Mouse (Mus musculus) ES-Bruce4 (cell line): ENCODE data around the gene Rai1. TPM values are rescaled to one million over a fixed set of nuclear protein-coding genes. Genes with fewer than 3 reads are reported as not detected.

Experiments
- H3K27ac ChIP-seq: 2 replicates; pipeline ENCODE4 v1.5.1; 2012; ENCODE audit warnings: low read length, inconsistent platforms; ENCODE audit not compliant: insufficient read depth
- H3K27me3 ChIP-seq: 2 replicates; pipeline ENCODE4 v1.6.1; 2012; ENCODE audit warnings: mild to moderate bottlenecking, low read length, inconsistent platforms; ENCODE audit not compliant: control insufficient read depth, poor library complexity, insufficient read depth, severe bottlenecking
- H3K36me3 ChIP-seq: 2 replicates; pipeline ENCODE4 v1.6.1; 2012; ENCODE audit warnings: inconsistent platforms, mild to moderate bottlenecking, low read length, moderate library complexity; ENCODE audit not compliant: control insufficient read depth, poor library complexity, insufficient read depth, severe bottlenecking
- H3K4me1 ChIP-seq: one replicate; pipeline ENCODE4 v1.8.1; 2011; ENCODE audit warnings: low read length; ENCODE audit not compliant: control insufficient read depth, insufficient read depth
- H3K4me3 ChIP-seq: 2 replicates; pipeline ENCODE4 v1.5.1; 2011; ENCODE audit warnings: low read depth, mild to moderate bottlenecking, low read length
- H3K9ac ChIP-seq: 2 replicates; pipeline ENCODE4 v1.6.1; 2012; ENCODE audit warnings: low read depth, mild to moderate bottlenecking, inconsistent platforms; ENCODE audit not compliant: poor library complexity, severe bottlenecking
- H3K9me3 ChIP-seq: replicated peaks from 2 replicates; pipeline ENCODE4 v1.6.1; 2012; ENCODE audit warnings: mild to moderate bottlenecking, low read length, inconsistent platforms; ENCODE audit not compliant: control insufficient read depth, poor library complexity, insufficient read depth, severe bottlenecking
- CTCF ChIP-seq: IDR thresholded peaks from one replicate; pipeline ENCODE4 v1.8.1; 2011; ENCODE audit warnings: low read depth, low read length
- EP300 ChIP-seq: IDR thresholded peaks from 2 replicates; pipeline ENCODE4 v1.6.1; 2011; ENCODE audit warnings: low read depth, low read length; ENCODE audit not compliant: insufficient read depth
- POLR2A ChIP-seq: IDR thresholded peaks from one replicate; pipeline ENCODE4 v1.8.1; 2011; ENCODE audit warnings: low read length; ENCODE audit not compliant: insufficient read depth
- polyA plus RNA-seq: library from polyadenylated mRNA; stranded (reverse); fragments of >200 nt; gene quantifications from 2 replicates; pipeline ENCODE4 v1.2.4, GENCODE M21; 2011; ENCODE audit warnings: low read depth; ENCODE audit not compliant: missing spikeins, insufficient read depth, insufficient read length

Rai1 gene
- polyA plus RNA-seq, 1 experiment, result 21.9 TPM

DNA sequence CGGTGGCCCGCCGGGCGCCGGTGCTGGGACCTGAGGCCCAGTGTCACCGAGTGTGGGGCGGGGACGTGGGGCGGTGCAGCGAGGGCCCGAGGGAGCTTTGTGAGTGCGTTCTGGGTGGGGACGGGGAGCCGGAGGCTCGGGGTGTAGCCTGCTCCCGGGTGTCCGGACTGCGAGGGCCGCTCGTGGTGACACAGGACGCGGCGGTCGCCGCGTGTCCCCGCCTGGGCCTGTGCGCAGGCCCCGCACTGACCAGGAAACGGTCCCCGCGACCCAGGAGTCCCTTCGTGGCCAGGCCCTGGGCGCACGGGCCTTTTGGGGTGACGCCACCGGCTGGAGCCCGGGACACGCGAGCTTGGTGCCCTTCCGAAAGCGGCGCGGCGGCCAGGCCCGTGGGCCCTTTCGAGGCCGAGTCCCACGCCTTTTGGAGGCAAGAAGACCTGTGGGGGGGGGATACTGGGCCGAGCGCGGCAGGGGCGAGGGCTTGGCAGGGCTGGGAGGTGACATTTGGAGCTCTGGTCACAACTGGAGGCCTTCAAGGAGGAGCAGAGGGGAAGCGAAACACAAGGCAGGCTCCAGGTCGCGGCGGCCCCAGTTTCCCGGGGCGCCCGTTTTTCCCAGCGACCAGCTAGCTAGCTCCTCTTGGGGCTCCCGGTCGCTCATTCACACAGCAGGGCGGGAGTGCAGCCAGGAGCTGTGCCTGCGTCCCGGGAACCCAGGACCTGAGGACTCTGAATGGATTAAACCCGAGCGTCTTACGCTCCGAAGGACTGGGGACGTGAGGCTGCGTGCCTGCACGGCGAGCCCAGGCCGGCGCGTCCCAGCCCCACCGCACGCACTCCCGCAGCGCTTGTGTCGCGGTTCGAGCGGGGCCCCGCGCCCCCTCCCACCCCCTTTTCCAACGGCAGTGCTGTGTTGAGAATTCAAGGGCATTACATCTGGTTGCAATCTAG lies 1.1 kb downstream of the Rai1 start:
- no peaks in the 10 kb centered on the region for H3K36me3 ChIP-seq

DNA sequence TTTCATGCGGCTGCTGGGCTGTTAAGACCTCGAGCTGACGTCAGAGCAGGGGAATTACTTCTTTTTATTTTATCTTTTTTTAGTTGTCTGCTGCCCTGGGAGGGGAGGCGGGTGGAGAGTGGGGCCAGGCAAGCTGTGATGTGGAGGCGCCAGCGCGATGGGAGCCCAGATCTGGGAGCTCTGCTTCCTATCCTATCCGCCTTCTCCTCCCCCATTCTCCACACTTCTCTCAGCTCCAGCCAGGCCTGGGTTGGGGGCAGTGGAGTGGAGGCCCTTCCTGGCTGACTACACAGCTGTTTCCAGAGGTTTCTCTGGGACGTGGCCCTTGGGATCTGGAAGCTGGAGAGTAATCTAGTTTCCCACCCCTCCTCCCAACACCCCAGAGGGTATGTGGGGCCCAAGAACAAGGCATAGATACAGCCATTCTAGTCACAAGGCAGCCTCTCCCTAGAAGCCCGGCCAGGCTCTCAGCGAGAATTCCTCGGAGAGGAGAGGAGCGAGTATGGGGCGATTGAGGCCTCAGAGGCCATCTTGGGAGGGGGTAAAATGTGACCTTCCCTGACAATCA lies 1.8 kb downstream of the Rai1 start:
- no peak overlapping the region for H3K27ac ChIP-seq
- peak overlapping the region; percentile 64 for H3K4me3 ChIP-seq
- H3K4me1 ChIP-seq, result peaks cover 5% of the 10 kb centered on the region
- no peaks in the 10 kb centered on the region for H3K36me3 ChIP-seq
- H3K9ac ChIP-seq, result peak overlapping the region; percentile 99
- peaks cover 10% of the 10 kb centered on the region for H3K27me3 ChIP-seq
- no peaks in the 10 kb centered on the region for H3K9me3 ChIP-seq
- TF ChIP-seq CTCF, result no peak
- TF ChIP-seq POLR2A, result no peak
- TF ChIP-seq EP300, result no peak

More for the DNA sequence above, 1.1 kb downstream of the Rai1 start:
- Histone ChIP-seq H3K4me1 (peaks cover 6% of the 10 kb centered on the region), H3K27me3 (peaks cover 10% of the 10 kb centered on the region), H3K9ac (peak overlapping the region; percentile 99), H3K27ac (no peak overlapping the region), H3K9me3 (no peaks in the 10 kb centered on the region), H3K4me3 (peak overlapping the region; percentile 64)
- TF ChIP-seq EP300 (no peak), POLR2A (no peak), CTCF (no peak)

DNA sequence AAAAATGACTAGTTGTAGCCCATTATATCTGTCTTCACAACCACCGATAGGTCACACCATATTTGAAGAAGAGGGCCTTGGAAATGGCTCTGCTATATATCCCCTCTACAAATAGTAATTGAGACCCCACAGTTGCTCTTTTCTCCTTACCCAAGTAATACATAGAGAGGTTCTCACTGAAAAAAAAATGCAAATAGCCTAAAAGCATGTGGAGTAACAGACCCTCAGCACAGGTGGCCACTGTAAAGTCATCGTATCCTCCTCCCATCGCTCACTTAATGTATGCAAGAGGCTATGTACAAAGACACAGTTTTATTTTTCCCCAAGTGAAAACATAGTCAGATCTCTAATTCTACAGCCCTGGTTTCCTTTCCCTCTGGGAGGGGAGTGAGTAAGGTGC lies 2.6 kb downstream of the Rai1 start:
- Histone ChIP-seq H3K9me3 (no peaks in the 10 kb centered on the region), H3K36me3 (no peaks in the 10 kb centered on the region), H3K27ac (no peak overlapping the region), H3K9ac (no peak overlapping the region), H3K27me3 (peaks cover 10% of the 10 kb centered on the region), H3K4me3 (no peak overlapping the region), H3K4me1 (peaks cover 6% of the 10 kb centered on the region)
- no peak for TF ChIP-seq CTCF
- no peak for TF ChIP-seq EP300
- no peak for TF ChIP-seq POLR2A

DNA sequence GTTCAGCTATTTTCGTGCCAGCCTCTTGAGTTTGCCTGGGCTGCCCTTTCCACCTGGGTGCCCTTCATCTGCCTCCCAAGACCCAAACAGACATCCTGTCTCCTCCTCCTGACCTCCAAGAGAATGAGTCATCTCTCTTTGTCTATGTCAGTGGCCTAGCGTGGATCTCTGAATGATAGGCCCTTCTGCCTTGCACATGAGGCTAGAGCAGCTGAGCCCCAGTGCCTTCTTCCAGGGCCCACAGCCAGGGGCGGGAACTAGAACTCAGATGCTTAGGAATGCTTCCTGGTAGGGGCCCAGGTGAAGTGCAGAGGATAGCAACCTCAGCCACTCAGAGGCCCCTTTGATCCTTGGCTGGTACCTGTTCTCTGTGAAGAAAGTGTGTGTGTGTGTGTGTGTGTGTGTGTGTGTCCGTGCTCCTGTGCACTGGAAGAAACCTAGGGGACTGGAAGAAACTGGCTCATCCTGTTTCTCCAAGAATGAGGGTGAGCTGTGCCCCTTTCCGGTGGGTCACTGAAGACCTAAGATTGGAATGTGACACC lies 3.9 kb downstream of the Rai1 start:
- Histone ChIP-seq H3K4me1 (peaks cover 9% of the 10 kb centered on the region), H3K36me3 (no peaks in the 10 kb centered on the region), H3K27ac (no peak overlapping the region), H3K9ac (no peak overlapping the region), H3K9me3 (no peaks in the 10 kb centered on the region), H3K4me3 (no peak overlapping the region), H3K27me3 (peaks cover 10% of the 10 kb centered on the region)
- TF ChIP-seq CTCF (no peak), EP300 (no peak), POLR2A (no peak)

DNA sequence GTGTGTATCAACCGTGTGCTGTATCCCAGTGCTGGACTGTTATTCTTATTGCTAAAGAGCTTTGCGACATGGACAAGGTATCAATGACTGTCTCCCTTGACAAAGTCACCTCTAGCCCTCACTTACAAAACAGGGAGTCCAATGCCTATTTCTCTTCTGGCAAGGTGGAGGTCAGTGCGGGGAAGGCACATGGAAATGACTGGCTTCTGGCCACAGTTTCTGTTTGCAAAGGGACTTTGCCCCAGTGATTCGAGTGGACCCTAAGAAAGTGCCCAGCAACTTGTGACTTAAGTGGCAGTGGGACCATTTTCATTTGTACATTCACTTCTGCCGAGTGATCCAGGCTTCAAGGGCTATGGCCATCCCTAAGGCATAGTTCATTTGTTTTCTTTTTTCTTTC lies 5.6 kb downstream of the Rai1 start:
- peaks cover 9% of the 10 kb centered on the region for H3K4me1 ChIP-seq

DNA sequence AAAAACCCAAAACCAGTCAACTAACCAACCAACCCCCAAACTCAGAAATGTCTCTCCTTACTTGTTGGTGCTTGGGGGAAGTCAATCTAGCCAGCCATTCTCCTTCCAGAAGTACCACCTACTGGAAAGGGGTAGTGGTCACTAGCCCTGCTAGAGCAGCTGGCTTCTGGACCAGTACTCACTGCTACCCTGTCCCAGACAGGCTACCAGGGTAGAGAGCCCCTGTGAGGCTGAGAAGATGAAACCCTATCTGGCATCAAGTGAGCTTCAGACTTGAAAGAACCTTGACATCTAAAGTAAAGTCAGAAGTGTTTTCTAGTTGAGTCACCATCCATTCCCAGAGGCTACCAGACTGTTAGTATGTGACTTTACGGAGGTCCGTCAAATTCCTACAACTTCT lies 6.8 kb downstream of the Rai1 start:
- Histone ChIP-seq H3K27me3 (no peaks in the 10 kb centered on the region), H3K4me3 (no peak overlapping the region), H3K27ac (no peak overlapping the region), H3K9ac (no peak overlapping the region), H3K9me3 (no peaks in the 10 kb centered on the region), H3K4me1 (peaks cover 9% of the 10 kb centered on the region), H3K36me3 (no peaks in the 10 kb centered on the region)
- TF ChIP-seq POLR2A, result no peak
- no peak for TF ChIP-seq CTCF
- no peak for TF ChIP-seq EP300

More for the DNA sequence above, 5.6 kb downstream of the Rai1 start:
- Histone ChIP-seq H3K4me3 (no peak overlapping the region), H3K27me3 (peaks cover 5% of the 10 kb centered on the region), H3K27ac (no peak overlapping the region), H3K9me3 (no peaks in the 10 kb centered on the region), H3K9ac (no peak overlapping the region), H3K36me3 (no peaks in the 10 kb centered on the region)
- no peak for TF ChIP-seq EP300
